Mouse (Mus musculus) gastrocnemius, postnatal 4 days (tissue): ENCODE data around the gene Lmo2. TPM values are rescaled to one million over a fixed set of nuclear protein-coding genes. Genes with fewer than 3 reads are reported as not detected.

Experiments
- DNase-seq, 2 experiments: peaks; one replicate each; pipeline ENCODE4 v3.0.0; 2021 to 2022; ENCODE audit warnings: low spot score in 2 of 2, mixed read lengths in 2 of 2
- total RNA-seq, 2 experiments: library from RNA; stranded (reverse); gene quantifications; 2 replicates each; pipeline ENCODE4 v1.2.3; 2021

Lmo2 gene
- total RNA-seq, 2 experiments from 2014 or later = 21.2 to 23.2 TPM

GRCm38 (mm10) chr2:104030381-104030780 is 72.6 kb downstream of the Lmo2 start:
- no peak for DNase-seq

Other genes with a start within 250 kb of the Lmo2 start
- gene Nat10, start 196.7 kb upstream of the Lmo2 start, total RNA-seq = 10 to 100 TPM; 22.4 to 23.6 TPM
- gene Caprin1, start 160.3 kb upstream of the Lmo2 start, total RNA-seq = 100 to 1,000 TPM; 248 to 285 TPM
- 10 to 100 TPM; 41.4 to 47.0 TPM for gene Fbxo3, start 69.7 kb downstream of the Lmo2 start, total RNA-seq
- not detected for gene 4931422A03Rik, start 70.4 kb downstream of the Lmo2 start, total RNA-seq
- gene Gm10912, start 107.8 kb downstream of the Lmo2 start, total RNA-seq = under 1 TPM; 0.16 to 0.17 TPM
- not detected for gene Gm10799, start 110.6 kb downstream of the Lmo2 start, total RNA-seq
- gene Cd59b, start 111.9 kb downstream of the Lmo2 start, total RNA-seq = 1 to 10 TPM; 1.4 to 2.9 TPM
- gene Cd59a, start 137.8 kb downstream of the Lmo2 start, total RNA-seq = 10 to 100 TPM; 13.3 to 18.3 TPM
- 1 to 10 TPM; 1.3 to 2.6 TPM for gene A930018P22Rik, start 164.8 kb downstream of the Lmo2 start, total RNA-seq